8 mouse cellular contexts compared by ENCODE assay signal in the genomic region with DNA sequence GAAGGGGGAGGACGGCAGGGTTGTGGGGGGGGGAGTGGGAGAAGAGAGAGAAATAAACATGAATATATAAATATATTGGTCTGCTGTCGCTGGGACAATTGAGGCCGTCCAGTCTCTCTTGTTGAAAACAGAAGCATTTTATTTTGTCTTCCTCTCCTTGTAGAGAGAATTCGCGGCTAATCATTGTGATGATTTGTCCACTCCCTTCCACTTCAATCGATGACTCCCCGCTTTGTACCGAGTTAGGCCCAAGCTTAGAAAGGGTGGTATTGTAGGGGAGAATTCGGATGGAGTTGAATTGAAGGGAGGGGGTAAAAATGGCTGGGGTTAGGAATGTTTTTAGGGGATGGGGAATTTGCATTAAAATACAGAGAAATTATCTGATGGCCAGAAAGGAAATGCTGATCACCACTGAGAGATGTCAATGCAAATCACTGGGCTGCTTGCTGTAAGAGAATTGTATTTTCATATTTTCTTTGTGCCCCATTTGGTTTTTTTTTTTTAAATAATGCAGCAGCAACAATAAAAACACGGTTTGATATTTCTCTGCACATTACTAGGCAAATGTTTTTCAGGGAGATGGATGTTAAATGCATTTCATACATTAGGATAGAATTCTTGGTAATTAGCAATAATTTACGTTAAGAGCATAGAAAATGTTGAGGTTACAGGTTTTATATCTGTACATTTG. TPM values are rescaled to one million over a fixed set of nuclear protein-coding genes. Genes with fewer than 3 reads are reported as not detected.
DNase-seq lines count a peak whose midpoint lies in the region; ATAC-seq and TF ChIP-seq lines count a peak whose summit lies in the region.

No protein-coding gene starts in this region.

- H3K27ac ChIP-seq in lung, embryonic 15.5 days, result peak overlapping the region; percentile 82
- H3K27ac ChIP-seq in forebrain, embryonic 10.5 days, result peak overlapping the region; percentile 96
- peak overlapping the region; percentile 65; the same call in 1 of the 2 replicates for H3K27ac ChIP-seq in intestine, postnatal 0 days (ENCODE audit: low read depth, low read length)
- peak overlapping the region; percentile 99 for H3K27ac ChIP-seq in neural tube, embryonic 14.5 days (ENCODE audit: low read depth, low read length)

- ATAC-seq in lung, embryonic 15.5 days (ENCODE audit: borderline replicate concordance, extremely low read depth, low FRiP score, low TSS enrichment), result no peak
- ATAC-seq in intestine, postnatal 0 days, result no peak
- no peak for ATAC-seq in neural tube, embryonic 14.5 days (ENCODE audit: low read depth)

- peak overlapping the region; percentile 93 for H3K4me2 ChIP-seq in lung, embryonic 15.5 days
- peak overlapping the region; percentile 100 for H3K4me2 ChIP-seq in intestine, postnatal 0 days (replicated peaks; ENCODE audit: low read depth)
- peak overlapping the region; percentile 80 for H3K4me2 ChIP-seq in neural tube, embryonic 14.5 days (ENCODE audit: low read depth, low read length)

- no peaks in the 10 kb centered on the region for H3K36me3 ChIP-seq in lung, embryonic 15.5 days
- peaks cover 26% of the 10 kb centered on the region for H3K36me3 ChIP-seq in forebrain, embryonic 10.5 days (replicated peaks)
- H3K36me3 ChIP-seq in intestine, postnatal 0 days (ENCODE audit: control insufficient read depth, insufficient read depth), result no peaks in the 10 kb centered on the region
- H3K36me3 ChIP-seq in neural tube, embryonic 14.5 days (ENCODE audit: control insufficient read depth, insufficient read depth, low read length), result peaks cover 10% of the 10 kb centered on the region

- 23% methylated on average over 11 of the region's 11 CpGs for WGBS in lung, embryonic 15.5 days
- WGBS in forebrain, embryonic 10.5 days, result 14% methylated on average over 11 of the region's 11 CpGs
- 27% methylated on average over 11 of the region's 11 CpGs for WGBS in intestine, postnatal 0 days
- 7% methylated on average over 11 of the region's 11 CpGs for WGBS in neural tube, embryonic 14.5 days

- peak overlapping the region; percentile 56 for H3K9ac ChIP-seq in lung, embryonic 15.5 days
- H3K9ac ChIP-seq in intestine, postnatal 0 days (ENCODE audit: low read depth, low read length), result peak overlapping the region; percentile 53; the same call in 1 of the 2 replicates
- peak overlapping the region; percentile 98 for H3K9ac ChIP-seq in neural tube, embryonic 14.5 days (replicated peaks; ENCODE audit: low read depth, low read length)

- DNase-seq in lung, postnatal 4 days, result no peak
- no peak for DNase-seq in forebrain, embryonic 10.5 days (ENCODE audit: extremely low spot score, low spot score)
- DNase-seq in layer of hippocampus, adult 9-10 months (ENCODE audit: low spot score), result no peak
- no peak for DNase-seq in spleen, adult 18-20 months
- no peak for DNase-seq in urinary bladder, postnatal 36 days (ENCODE audit: low spot score in 2 of 2)

- H3K4me1 ChIP-seq in lung, embryonic 15.5 days, result peaks cover 27% of the 10 kb centered on the region
- H3K4me1 ChIP-seq in forebrain, embryonic 10.5 days, result peaks cover 61% of the 10 kb centered on the region
- H3K4me1 ChIP-seq in intestine, postnatal 0 days (replicated peaks; ENCODE audit: control insufficient read depth, insufficient read depth, low read length), result no peaks in the 10 kb centered on the region
- H3K4me1 ChIP-seq in neural tube, embryonic 14.5 days (ENCODE audit: control insufficient read depth, insufficient read depth, low read length), result peaks cover 26% of the 10 kb centered on the region

- H3K9me3 ChIP-seq in lung, embryonic 15.5 days, result no peaks in the 10 kb centered on the region
- H3K9me3 ChIP-seq in forebrain, embryonic 10.5 days, result no peaks in the 10 kb centered on the region
- H3K9me3 ChIP-seq in intestine, postnatal 0 days (ENCODE audit: control insufficient read depth), result no peaks in the 10 kb centered on the region
- H3K9me3 ChIP-seq in neural tube, embryonic 14.5 days (ENCODE audit: control insufficient read depth, low read length), result no peaks in the 10 kb centered on the region

- H3K4me3 ChIP-seq in lung, embryonic 15.5 days, result peak overlapping the region; percentile 71
- H3K4me3 ChIP-seq in forebrain, embryonic 10.5 days, result peak overlapping the region; percentile 75
- peak overlapping the region; percentile 76 for H3K4me3 ChIP-seq in intestine, postnatal 0 days (ENCODE audit: low read depth, low read length)
- peak overlapping the region; percentile 88 for H3K4me3 ChIP-seq in neural tube, embryonic 14.5 days (ENCODE audit: low read depth, low read length)

- H3K27me3 ChIP-seq in lung, embryonic 15.5 days, result no peaks in the 10 kb centered on the region
- peaks cover 44% of the 10 kb centered on the region for H3K27me3 ChIP-seq in forebrain, embryonic 10.5 days (ENCODE audit: poor library complexity, severe bottlenecking)
- no peaks in the 10 kb centered on the region for H3K27me3 ChIP-seq in intestine, postnatal 0 days (replicated peaks; ENCODE audit: control insufficient read depth, insufficient read depth, low read length)
- H3K27me3 ChIP-seq in neural tube, embryonic 14.5 days (ENCODE audit: control insufficient read depth, insufficient read depth, low read length), result no peaks in the 10 kb centered on the region

- TF ChIP-seq CTCF in intestine, postnatal 0 days (IDR thresholded peaks at IDR 0.05; ENCODE audit: low read depth), result no peak

RNA-seq across cellular contexts. Expression of a gene that starts 4.7 kb away (rescaled TPM):
- 15.4 and 15.8 TPM in 2 replicates for polyA plus RNA-seq in lung, embryonic 15.5 days (2015; fragmentation: Nextera tagmentation; extraction: Ambion mirVana)
- 37.6 and 44.1 TPM in 2 replicates for polyA plus RNA-seq in forebrain, embryonic 10.5 days (2016; fragmentation: Nextera tagmentation; extraction: Ambion mirVana)
- 5.9 and 6.5 TPM in 2 replicates for polyA plus RNA-seq in intestine, postnatal 0 days (2015; fragmentation: Nextera tagmentation; extraction: Ambion mirVana)
- polyA plus RNA-seq in neural tube, embryonic 14.5 days (2014; fragmentation: Nextera tagmentation; extraction: Ambion mirVana), result 143 and 145 TPM in 2 replicates

RNA-seq across cellular contexts. Expression of a gene that starts 7.7 kb away (rescaled TPM):
- polyA plus RNA-seq in lung, embryonic 15.5 days (2015; fragmentation: Nextera tagmentation; extraction: Ambion mirVana), result not detected in 2 replicates
- polyA plus RNA-seq in forebrain, embryonic 10.5 days (2016; fragmentation: Nextera tagmentation; extraction: Ambion mirVana), result not detected in 2 replicates
- not detected in 2 replicates for polyA plus RNA-seq in intestine, postnatal 0 days (2015; fragmentation: Nextera tagmentation; extraction: Ambion mirVana)
- not detected in 2 replicates for polyA plus RNA-seq in neural tube, embryonic 14.5 days (2014; fragmentation: Nextera tagmentation; extraction: Ambion mirVana)
